Mouse (Mus musculus) heart, adult 2 months (tissue): ENCODE measurements around the gene Pcolce. TPM values are rescaled to one million over a fixed set of nuclear protein-coding genes. Genes with fewer than 3 reads are reported as not detected.

Experiments
- DNase-seq, 2 experiments: peaks; one replicate each; pipeline ENCODE4 v3.0.0; 2021
- H3K27ac ChIP-seq: fragments of 200-600 bp; 2 replicates; pipeline ENCODE4 v1.8.1; 2022
- H3K27me3 ChIP-seq: fragments of 200-500 bp; 2 replicates; pipeline ENCODE4 v1.6.1; 2012; ENCODE audit warnings: mild to moderate bottlenecking, low read length, inconsistent platforms, mixed read lengths; ENCODE audit not compliant: control insufficient read depth, insufficient read depth
- H3K36me3 ChIP-seq: fragments of 200-500 bp; 2 replicates; pipeline ENCODE4 v1.6.1; 2012; ENCODE audit warnings: low read length, inconsistent platforms; ENCODE audit not compliant: control insufficient read depth, insufficient read depth
- H3K4me1 ChIP-seq: fragments of 200-500 bp; 2 replicates; pipeline ENCODE4 v1.6.1; 2011; ENCODE audit warnings: low read length; ENCODE audit not compliant: control insufficient read depth, insufficient read depth
- H3K4me3 ChIP-seq: fragments of 200-600 bp; 2 replicates; pipeline ENCODE4 v1.8.1; 2022
- H3K79me2 ChIP-seq: fragments of 200-500 bp; replicated peaks from 2 replicates; pipeline ENCODE4 v1.6.1; 2012; ENCODE audit warnings: mild to moderate bottlenecking, inconsistent platforms, low read length, moderate library complexity, mixed read lengths; ENCODE audit not compliant: control insufficient read depth, insufficient read depth
- H3K9ac ChIP-seq: fragments of 200-500 bp; 2 replicates; pipeline ENCODE4 v1.6.1; 2012; ENCODE audit warnings: low read depth, mild to moderate bottlenecking, control low read depth, inconsistent platforms, low read length, mixed read lengths
- CTCF ChIP-seq: fragments of 200-600 bp; IDR thresholded peaks from 2 replicates; pipeline ENCODE4 v1.8.1; 2022; ENCODE audit warnings: antibody characterized with exemption, mild to moderate bottlenecking, moderate library complexity
- EP300 ChIP-seq: fragments of 200-500 bp; IDR thresholded peaks from 2 replicates; pipeline ENCODE4 v1.6.1; 2011; ENCODE audit warnings: low read depth, low read length, control low read depth; ENCODE audit not compliant: insufficient read depth
- POLR2A ChIP-seq: fragments of 200-500 bp; IDR thresholded peaks from 2 replicates; pipeline ENCODE4 v1.6.1; 2011; ENCODE audit warnings: mild to moderate bottlenecking, low read depth, low read length, control low read depth; ENCODE audit not compliant: insufficient read depth
- WGBS: fragments of 180-500 bp; shearing (Covaris S2); methylation state at CpG from one replicate; pipeline ENCODE4 v1.1.7; 2018; 5-methylcytosine and 5-hydroxymethylcytosine counted together
- intact Hi-C: fragments of 180-260 bp; cut with DNase I; formaldehyde crosslinking; loops from one replicate; pipeline ENCODE4 v1.15.1; 2025
- polyA plus RNA-seq: library from polyadenylated mRNA; depleted of rRNA; stranded (reverse); fragments of >200 nt; gene quantifications from 2 replicates; pipeline ENCODE4 v1.2.3, GENCODE M21; 2012
- total RNA-seq, 2 experiments: library from RNA; stranded (reverse); gene quantifications; 2 replicates each; pipeline ENCODE4 v1.2.3; 2021

Pcolce gene
- total and polyA plus RNA-seq, 3 experiments = 35.9 to 109 (median 50.8) TPM

DNA sequence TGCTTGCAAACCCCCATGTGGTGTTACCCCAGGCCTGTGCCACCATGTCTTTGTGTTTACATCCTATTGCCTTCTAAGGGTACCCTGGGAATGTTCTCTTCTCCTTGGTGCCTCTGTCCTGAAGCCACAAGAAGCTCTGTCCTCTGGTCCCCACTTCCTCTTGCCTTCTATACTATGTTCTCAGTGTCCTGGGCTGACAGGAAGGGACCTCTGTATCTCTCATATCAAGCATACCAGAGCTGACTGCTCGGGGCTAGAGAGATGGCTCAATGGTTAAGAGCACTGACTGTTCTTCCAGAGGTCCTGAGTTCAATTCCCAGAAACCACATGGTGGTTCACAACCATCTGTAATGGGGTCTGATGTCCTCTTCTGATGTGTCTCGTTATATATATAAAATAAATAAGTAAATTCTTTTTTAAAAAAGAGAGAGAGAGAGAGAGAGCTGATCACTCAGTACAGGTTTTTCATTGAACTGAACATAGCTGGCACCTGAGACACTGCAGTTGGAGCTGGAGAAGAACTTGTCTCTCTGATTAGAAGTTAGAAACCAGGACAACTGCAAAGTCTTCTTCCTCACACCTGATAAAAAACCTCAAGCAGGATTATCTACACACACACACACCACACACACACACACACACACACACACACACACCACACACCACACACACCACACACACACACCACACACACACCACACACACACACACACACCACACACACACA lies 15.3 kb downstream of the Pcolce start:
- Histone ChIP-seq H3K9ac (no peak overlapping the region), H3K36me3 (no peaks in the 10 kb centered on the region), H3K4me3 (no peak overlapping the region), H3K27ac (no peak overlapping the region), H3K4me1 (peaks cover 9% of the 10 kb centered on the region), H3K27me3 (no peaks in the 10 kb centered on the region), H3K79me2 (no peaks in the 10 kb centered on the region; the same call in 1 of the 2 replicates)
- intact Hi-C loops = no loop called here
- WGBS = 63% methylated on average over 2 of the region's 2 CpGs
- TF ChIP-seq EP300 (no peak), CTCF (no peak), POLR2A (no peak)
- DNase-seq = no peak

DNA sequence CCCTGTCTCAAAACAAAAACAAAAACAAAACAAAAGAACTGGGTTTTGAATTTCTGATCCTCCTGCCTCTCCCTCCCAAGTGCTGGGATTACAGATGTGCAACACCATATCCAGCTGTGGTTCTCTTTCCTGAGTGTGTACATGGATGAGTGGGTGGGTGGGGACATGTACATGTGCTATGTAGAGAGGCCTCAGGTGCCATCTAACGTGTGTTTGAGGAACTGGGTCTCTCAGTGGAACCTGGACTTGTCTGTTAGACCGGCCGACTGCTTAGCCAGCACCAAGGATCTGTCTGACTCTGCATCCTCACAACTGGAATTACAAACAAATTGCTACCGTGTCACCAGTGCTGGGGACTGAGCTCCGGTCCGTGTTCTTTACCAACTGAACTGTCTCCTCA lies 16.0 kb downstream of the Pcolce start:
- intact Hi-C loops = no loop called here
- TF ChIP-seq EP300 (no peak), CTCF (no peak), POLR2A (no peak)
- Histone ChIP-seq H3K27ac (no peak overlapping the region), H3K9ac (no peak overlapping the region), H3K4me1 (peaks cover 9% of the 10 kb centered on the region), H3K27me3 (no peaks in the 10 kb centered on the region), H3K36me3 (no peaks in the 10 kb centered on the region), H3K79me2 (no peaks in the 10 kb centered on the region; the same call in 1 of the 2 replicates), H3K4me3 (no peak overlapping the region)
- no peak for DNase-seq
- WGBS = 88% methylated on average over 6 of the region's 6 CpGs

DNA sequence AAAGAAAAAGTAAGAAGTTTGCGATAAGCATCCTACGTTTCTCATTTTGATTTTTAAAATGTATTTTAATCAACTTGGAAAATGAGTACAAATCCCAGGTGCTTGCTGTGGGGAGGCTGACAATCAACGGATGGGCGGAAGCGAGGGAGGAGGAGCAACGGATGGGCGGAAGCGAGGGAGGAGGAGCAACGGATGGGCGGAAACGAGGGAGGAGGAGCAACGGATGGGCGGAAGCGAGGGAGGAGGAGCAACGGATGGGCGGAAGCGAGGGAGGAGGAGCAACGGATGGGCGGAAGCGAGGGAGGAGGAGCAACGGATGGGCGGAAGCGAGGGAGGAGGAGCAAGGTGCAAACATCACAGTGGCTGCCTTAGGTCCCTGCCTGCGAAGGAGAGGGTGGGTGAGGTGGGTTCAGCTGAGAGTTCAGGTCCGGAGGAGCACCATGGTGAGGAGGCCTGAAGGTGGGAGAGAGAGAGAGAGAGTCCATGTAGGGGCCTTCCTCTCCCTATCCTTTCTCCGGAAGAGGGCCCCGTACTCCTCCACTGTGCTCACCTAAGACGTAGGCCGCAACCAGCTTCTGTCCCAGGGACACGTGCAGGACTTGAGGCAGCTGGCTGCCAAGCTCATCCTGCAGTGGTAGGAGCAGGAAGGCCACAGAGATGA lies 16.9 kb downstream of the Pcolce start:
- Histone ChIP-seq H3K79me2 (no peaks in the 10 kb centered on the region), H3K4me1 (peaks cover 7% of the 10 kb centered on the region), H3K27ac (peak overlapping the region; percentile 33; the same call in 1 of the 2 replicates), H3K4me3 (no peak overlapping the region), H3K36me3 (no peaks in the 10 kb centered on the region), H3K27me3 (no peaks in the 10 kb centered on the region), H3K9ac (0 out of 2 replicates have a peak overlapping the region, but pooled peaks have one; percentile 20)
- DNase-seq = peak; percentile 31 to 44
- TF ChIP-seq POLR2A (peak; percentile 65; the same call in 1 of the 2 replicates), CTCF (no peak), EP300 (no peak)
- intact Hi-C loops = no loop called here
- WGBS = 52% methylated on average over 25 of the region's 30 CpGs

DNA sequence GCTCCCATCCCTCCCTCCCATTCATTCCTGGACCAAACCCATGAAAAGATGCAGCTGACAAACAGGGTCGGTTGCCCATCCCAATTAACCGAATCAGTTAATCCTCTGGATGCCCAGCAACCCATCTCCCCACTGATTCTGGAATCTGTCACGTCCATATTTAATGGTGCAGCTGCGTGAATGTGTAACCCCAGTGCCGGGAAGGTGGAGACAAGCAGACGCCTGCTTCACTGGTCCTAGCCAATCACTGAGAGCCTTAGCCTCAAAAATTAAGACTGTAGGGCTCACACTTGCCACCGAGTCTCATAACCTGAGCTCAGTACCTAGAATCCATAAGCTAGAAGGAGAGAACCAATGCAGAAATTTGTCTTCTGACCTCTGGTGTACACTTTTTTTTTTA lies 17.7 kb downstream of the Pcolce start:
- H3K4me1 ChIP-seq = peaks cover 7% of the 10 kb centered on the region
- H3K27ac ChIP-seq = no peak overlapping the region
- no peaks in the 10 kb centered on the region for H3K27me3 ChIP-seq
- H3K79me2 ChIP-seq = no peaks in the 10 kb centered on the region
- no peaks in the 10 kb centered on the region for H3K36me3 ChIP-seq
- TF ChIP-seq CTCF (no peak), EP300 (no peak), POLR2A (no peak)
- 84% methylated on average over 7 of the region's 7 CpGs for WGBS
- no peak overlapping the region for H3K4me3 ChIP-seq
- no peak for DNase-seq
- intact Hi-C loops = no loop called here
- H3K9ac ChIP-seq = no peak overlapping the region

DNA sequence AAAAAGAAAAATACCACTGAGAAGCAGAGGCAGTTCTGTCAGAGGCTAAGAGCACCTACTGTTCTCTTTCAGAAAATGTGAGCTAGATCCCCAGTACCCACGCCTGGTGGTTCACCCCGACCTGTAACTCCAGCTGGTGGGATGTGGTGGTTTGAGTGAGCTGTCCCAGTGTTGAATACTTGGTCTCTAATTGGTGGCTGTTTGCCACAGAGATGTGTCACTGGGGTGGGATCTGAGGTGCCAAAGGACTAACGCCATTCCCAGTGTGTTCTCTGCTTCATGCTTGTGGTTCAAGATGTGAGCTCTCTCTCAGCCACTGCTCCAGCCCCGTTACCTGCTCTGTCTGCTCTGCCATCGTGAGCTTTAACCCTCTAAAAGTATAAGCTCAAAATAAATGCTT lies 23.1 kb downstream of the Pcolce start:
- no peak overlapping the region for H3K27ac ChIP-seq
- intact Hi-C loops = no loop called here
- no peak for DNase-seq
- H3K9ac ChIP-seq = no peak overlapping the region
- no peaks in the 10 kb centered on the region for H3K36me3 ChIP-seq
- no peaks in the 10 kb centered on the region for H3K79me2 ChIP-seq
- H3K4me3 ChIP-seq = no peak overlapping the region
- TF ChIP-seq EP300 (no peak), CTCF (no peak), POLR2A (no peak)
- no peaks in the 10 kb centered on the region for H3K27me3 ChIP-seq
- 75% methylated on average over 5 of the region's 5 CpGs for WGBS
- no peaks in the 10 kb centered on the region for H3K4me1 ChIP-seq

DNA sequence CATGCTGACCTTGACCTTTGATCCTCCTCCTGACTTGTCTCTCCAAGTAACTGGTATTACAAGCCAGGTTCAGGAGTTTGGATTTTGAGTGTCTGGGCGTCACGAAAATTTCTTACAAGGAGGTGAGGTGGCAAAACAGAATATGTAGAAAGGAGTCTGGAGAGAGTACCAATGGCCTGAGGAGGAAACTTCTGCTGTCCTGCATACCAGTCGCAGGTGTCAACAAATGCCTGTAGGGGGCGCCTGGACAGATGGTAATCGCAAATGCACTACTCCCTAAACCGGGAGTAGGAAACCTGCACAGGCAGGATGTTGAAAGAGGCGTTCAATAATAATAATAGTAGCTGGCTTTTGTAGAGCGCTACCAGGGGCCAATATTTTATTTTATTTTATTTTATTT lies 28.6 kb downstream of the Pcolce start:
- no peak overlapping the region for H3K9ac ChIP-seq
- H3K27ac ChIP-seq = no peak overlapping the region
- no peaks in the 10 kb centered on the region for H3K36me3 ChIP-seq
- 25% methylated on average over 8 of the region's 8 CpGs for WGBS
- H3K4me1 ChIP-seq = no peaks in the 10 kb centered on the region
- DNase-seq = peak; percentile 70 to 71
- H3K79me2 ChIP-seq = no peaks in the 10 kb centered on the region
- H3K4me3 ChIP-seq = no peak overlapping the region
- intact Hi-C loops = loop anchor here (1.0 to 5.0 kb wide), 2 partner anchors 67 to 172 kb away; no protein-coding TSS in a partner anchor
- 0 out of 2 replicates have a peak, but pooled peaks cover 3% of the 10 kb centered on the region for H3K27me3 ChIP-seq
- TF ChIP-seq POLR2A (no peak), CTCF (peak; percentile 90), EP300 (no peak)
